Mouse (Mus musculus) liver, embryonic 18 days (tissue): ENCODE data around the gene Krt35. TPM values are rescaled to one million over a fixed set of nuclear protein-coding genes. Genes with fewer than 3 reads are reported as not detected.

Source experiments
- polyA plus RNA-seq: library from polyadenylated mRNA; depleted of rRNA; stranded (reverse); fragments of >200 nt; gene quantifications from 2 replicates; pipeline ENCODE4 v1.2.3, GENCODE M21; 2012; rRNA removed

Gene Krt35
- polyA plus RNA-seq, result not detected in 2 replicates

GRCm38 (mm10) chr11:100096141-100096540 lies at the start of gene Krt35:
TSS of gene Krt35 (minus strand) at chr11:100096241.

GRCm38 (mm10) chr11:100135731-100136130 lies 39.7 kb upstream of the Krt35 start, which contains the start of gene Krt15:
TSS of gene Krt15 (minus strand) at chr11:100135928.

GRCm38 (mm10) chr11:100121466-100121865 lies 25.4 kb upstream of the Krt35 start, which contains the start of gene Krt13:
TSS of gene Krt13 (minus strand) at chr11:100121566.

GRCm38 (mm10) chr11:100105576-100106122 lies 9.6 kb upstream of the Krt35 start, which contains the start of gene Krt36:
TSS of gene Krt36 (minus strand) at chr11:100105626.

GRCm38 (mm10) chr11:100087861-100088260 lies 8.2 kb downstream of the Krt35 start, which contains the start of gene Krt32:
TSS of gene Krt32 (minus strand) at chr11:100088226.

GRCm38 (mm10) chr11:100050451-100050850 lies 45.6 kb downstream of the Krt35 start, which contains the start of gene Krt31:
TSS of gene Krt31 (minus strand) at chr11:100050551.

Other genes starting within 250 kb of the Krt35 start
- not detected in 2 replicates for gene Krtap4-16, start 244.6 kb downstream of the Krt35 start, polyA plus RNA-seq
- gene Gm11568, start 238.3 kb downstream of the Krt35 start, polyA plus RNA-seq, result not detected in 2 replicates
- not detected in 2 replicates for gene Gm11559, start 231.8 kb downstream of the Krt35 start, polyA plus RNA-seq
- gene Krtap9-1, start 222.9 kb downstream of the Krt35 start, polyA plus RNA-seq, result not detected in 2 replicates
- not detected in 2 replicates for gene Gm11567, start 217.1 kb downstream of the Krt35 start, polyA plus RNA-seq
- gene Krtap31-1, start 188.3 kb downstream of the Krt35 start, polyA plus RNA-seq, result not detected in 2 replicates
- not detected in 2 replicates for gene Gm11565, start 181.5 kb downstream of the Krt35 start, polyA plus RNA-seq
- not detected in 2 replicates for gene Krtap31-2, start 159.9 kb downstream of the Krt35 start, polyA plus RNA-seq
- gene Krtap9-5, start 147.8 kb downstream of the Krt35 start, polyA plus RNA-seq, result not detected in 2 replicates
- not detected in 2 replicates for gene Krtap29-1, start 117.2 kb downstream of the Krt35 start, polyA plus RNA-seq
- gene Krtap16-1, start 109.6 kb downstream of the Krt35 start, polyA plus RNA-seq, result not detected in 2 replicates
- not detected in 2 replicates for gene Krtap17-1, start 102.2 kb downstream of the Krt35 start, polyA plus RNA-seq
- gene Krt33a, start 80.0 kb downstream of the Krt35 start, polyA plus RNA-seq, result not detected in 2 replicates
- not detected in 2 replicates for gene Krt33b, start 66.4 kb downstream of the Krt35 start, polyA plus RNA-seq
- gene Krt34, start 54.7 kb downstream of the Krt35 start, polyA plus RNA-seq, result not detected in 2 replicates
- not detected in 2 replicates for gene Krt31, start 45.7 kb downstream of the Krt35 start, polyA plus RNA-seq
- not detected in 2 replicates for gene Krt32, start 8.0 kb downstream of the Krt35 start, polyA plus RNA-seq
- gene Krt36, start 9.4 kb upstream of the Krt35 start, polyA plus RNA-seq, result not detected in 2 replicates
- not detected in 2 replicates for gene Krt13, start 25.3 kb upstream of the Krt35 start, polyA plus RNA-seq
- 0.02 TPM in 1 of 2 replicates, not detected in the other for gene Krt15, start 39.7 kb upstream of the Krt35 start, polyA plus RNA-seq
- gene Krt19, start 52.4 kb upstream of the Krt35 start, polyA plus RNA-seq, result 7.7 and 10.3 TPM in 2 replicates
- not detected in 2 replicates for gene Krt9, start 97.0 kb upstream of the Krt35 start, polyA plus RNA-seq
- gene Krt14, start 111.3 kb upstream of the Krt35 start, polyA plus RNA-seq, result 0.66 and 0.87 TPM in 2 replicates
- not detected in 2 replicates for gene Krt16, start 152.7 kb upstream of the Krt35 start, polyA plus RNA-seq
- gene Krt17, start 164.8 kb upstream of the Krt35 start, polyA plus RNA-seq, result 0.17 and 0.23 TPM in 2 replicates
- gene Krt42, start 173.6 kb upstream of the Krt35 start, polyA plus RNA-seq, result not detected in 2 replicates
- gene Eif1, start 223.6 kb upstream of the Krt35 start, polyA plus RNA-seq, result 204 and 219 TPM in 2 replicates
- gene Gast, start 238.2 kb upstream of the Krt35 start, polyA plus RNA-seq, result not detected in 2 replicates